Mouse (Mus musculus) stomach, postnatal 0 days (tissue): Measurements from ENCODE around the gene Srsf3.

ENCODE experiments used
- CTCF ChIP-seq: IDR thresholded peaks from 2 replicates; pipeline ENCODE4 v1.5.1; 2016; ENCODE audit warnings: antibody characterized with exemption, low read depth, mild to moderate bottlenecking, moderate library complexity
- EP300 ChIP-seq: optimal IDR thresholded peaks from 2 replicates; pipeline ENCODE3; 2016; ENCODE audit warnings: antibody characterized with exemption

DNA sequence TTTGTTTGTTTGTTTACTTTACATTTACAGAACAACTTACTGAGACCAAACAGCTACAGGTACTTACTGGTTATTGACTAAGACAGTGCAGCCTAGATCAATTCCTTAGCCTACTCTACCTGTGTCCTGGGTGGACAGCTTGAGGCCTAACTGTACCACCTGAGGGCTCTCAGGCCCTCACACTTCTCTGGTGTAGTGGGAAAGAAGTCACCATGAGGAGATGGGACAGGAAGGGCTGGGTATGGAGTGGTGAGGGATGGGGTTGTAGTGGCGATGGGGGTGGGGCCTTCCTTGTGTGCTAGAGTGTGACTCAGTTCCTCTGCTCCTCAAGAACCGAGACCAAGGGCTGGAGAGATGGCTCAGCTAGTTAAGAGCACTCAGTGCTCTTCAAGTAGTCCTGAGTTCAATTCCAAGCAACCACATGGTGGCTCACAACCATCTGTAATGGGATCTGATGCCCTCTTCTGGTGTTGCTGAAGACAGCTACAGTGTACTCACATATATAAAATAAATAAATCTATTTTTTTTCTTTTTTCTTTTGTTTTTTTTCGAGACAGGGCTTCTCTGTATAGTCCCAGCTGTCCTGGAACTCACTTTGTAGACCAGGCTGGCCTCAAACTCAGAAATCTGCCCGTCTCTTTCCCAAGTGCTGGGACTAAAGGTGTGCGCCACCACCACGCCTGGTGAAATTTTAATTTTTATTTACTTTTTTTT, 1.9 kb upstream of the Srsf3 start:
- TF ChIP-seq EP300 (no peak), CTCF (peak; percentile 32)
